Mouse (Mus musculus) heart, adult 8-10 months (tissue): ENCODE data around the gene Gm3573. TPM values are rescaled to one million over a fixed set of nuclear protein-coding genes. Genes with fewer than 3 reads are reported as not detected.
"Not testable (repeated sequence)": the region's sequence is repeated elsewhere in the genome, so short reads cannot be mapped to it uniquely, and the experiment has no call there.

Experiments used
- DNase-seq: peaks from one replicate; pipeline ENCODE4 v3.0.0; 2022; ENCODE audit warnings: low spot score
- total RNA-seq, 4 experiments: library from RNA; stranded (reverse); gene quantifications; 2 replicates each; pipeline ENCODE4 v1.2.4; 2022

Gm3573 gene
- not detected for total RNA-seq

DNA sequence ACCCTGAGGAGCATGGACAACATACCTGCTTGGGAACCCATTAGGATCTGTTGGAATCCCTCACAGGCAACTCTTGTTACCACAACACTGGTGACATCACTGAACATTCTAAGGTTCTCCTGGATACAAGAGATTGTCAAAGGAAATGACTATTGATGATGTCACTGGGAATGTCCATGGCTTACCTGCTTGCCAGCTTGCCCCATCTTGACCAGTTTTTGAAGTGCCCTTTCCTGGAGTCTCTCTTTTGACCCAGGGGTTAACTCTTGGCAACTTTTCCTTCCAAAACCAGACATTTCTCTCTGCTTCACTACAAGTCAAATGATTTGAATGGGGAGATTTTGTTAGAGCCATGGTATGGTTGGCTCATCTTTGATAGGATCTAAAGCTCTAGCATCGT is at the start of gene Gm3573:
Gene Gm3573, minus strand, starts transcription at position 101 of the 400 bp plus-strand sequence.
- DNase-seq = not testable (repeated sequence)

DNA sequence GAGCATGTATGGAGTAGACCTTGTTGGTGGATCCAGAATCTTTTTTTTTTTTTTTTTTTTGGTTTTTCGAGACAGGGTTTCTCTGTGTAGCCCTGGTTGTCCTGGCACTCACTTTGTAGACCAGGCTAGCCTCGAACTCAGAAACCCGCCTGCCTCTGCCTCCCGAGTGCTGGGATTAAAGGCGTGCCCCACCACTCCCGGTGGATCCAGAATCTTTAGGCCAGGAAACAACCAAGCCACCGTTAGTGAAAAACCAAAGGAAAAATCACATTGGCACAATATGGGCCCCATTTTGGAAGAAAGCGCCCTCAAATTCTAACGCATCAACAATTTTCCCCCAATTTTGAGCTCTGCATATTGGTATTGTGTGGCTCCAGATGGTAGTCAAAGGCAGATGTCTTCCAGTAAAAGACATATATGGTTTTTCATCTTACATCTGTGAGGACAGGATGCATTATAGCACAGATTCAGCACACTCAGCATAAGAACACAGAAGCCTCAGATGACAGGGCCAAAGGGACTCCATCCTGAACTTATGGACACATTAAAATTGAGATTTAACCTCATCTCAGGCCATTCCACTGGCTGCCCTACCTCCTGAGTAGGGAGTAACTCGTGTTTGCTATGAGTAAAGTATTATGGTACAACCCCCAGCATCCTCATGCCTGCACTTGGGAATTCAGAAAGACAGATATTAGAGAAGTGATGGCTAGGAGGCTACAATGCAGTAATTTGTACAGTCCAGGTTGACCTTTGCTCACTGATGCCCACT is 26.4 kb upstream of the Gm3573 start:
- not testable (repeated sequence) for DNase-seq

DNA sequence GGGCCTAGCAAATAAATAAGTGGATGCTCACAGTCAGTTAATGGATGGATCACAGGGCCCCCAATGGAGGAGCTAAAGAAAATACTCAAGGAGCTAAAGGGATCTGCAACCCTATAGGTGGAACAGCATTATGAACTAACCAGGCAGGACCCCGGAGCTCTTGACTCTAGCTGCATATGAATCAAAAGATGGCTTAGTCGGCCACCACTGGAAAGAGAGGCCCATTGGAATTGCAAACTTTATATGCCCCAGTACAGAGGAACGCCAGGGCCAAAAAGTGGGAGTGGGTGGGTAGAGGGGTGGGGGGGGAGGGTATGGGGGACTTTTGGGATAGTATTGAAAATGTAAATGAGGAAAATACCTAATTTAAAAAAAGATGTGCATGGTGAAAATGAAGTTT is 6.7 kb downstream of the Gm3573 start:
- DNase-seq = not testable (repeated sequence)

DNA sequence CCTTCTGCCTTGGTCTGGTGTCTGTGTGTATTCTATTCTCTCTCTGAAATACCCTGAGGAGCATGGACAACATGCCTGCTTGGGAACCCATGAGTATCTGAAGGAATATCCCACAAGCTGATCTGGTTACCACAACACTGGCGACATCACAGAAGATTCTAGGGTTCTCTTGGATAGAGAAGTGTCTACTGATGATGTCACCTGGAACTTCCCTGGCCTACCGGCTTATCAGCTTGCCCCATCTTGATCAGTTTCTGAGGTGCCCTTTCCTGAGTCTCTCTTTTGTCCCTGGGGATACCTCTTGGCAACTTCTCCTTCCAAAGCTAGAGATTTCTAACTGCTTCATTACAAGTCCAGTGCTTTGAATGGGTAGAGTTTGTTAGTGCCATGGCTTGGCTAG is 28.1 kb downstream of the Gm3573 start, which contains the start of gene Gm17027:
Gene Gm17027, minus strand, starts transcription at position 101 of the 400 bp plus-strand sequence.
- not testable (repeated sequence) for DNase-seq

Other genes with a start within 250 kb of the Gm3573 start
- not detected for gene 1700024B05Rik, start 246.8 kb downstream of the Gm3573 start, total RNA-seq
- gene Gm6401, start 222.9 kb downstream of the Gm3573 start, total RNA-seq = not detected
- gene Gm3543, start 207.5 kb downstream of the Gm3573 start, total RNA-seq = not detected
- not detected for gene Gm7951, start 73.4 kb downstream of the Gm3573 start, total RNA-seq
- not detected for gene Gm17027, start 28.2 kb downstream of the Gm3573 start, total RNA-seq
- not detected for gene Gm17026, start 69.3 kb upstream of the Gm3573 start, total RNA-seq
- gene Gm9611, start 106.6 kb upstream of the Gm3573 start, total RNA-seq = not detected
- not detected for gene Gm7995, start 119.4 kb upstream of the Gm3573 start, total RNA-seq
- gene Gm8005, start 248.9 kb upstream of the Gm3573 start, total RNA-seq = not detected